Mouse (Mus musculus) small intestine, adult 2 months (tissue): ENCODE measurements around the gene Synj1.

Experiments
- CTCF ChIP-seq: fragments of 200-500 bp; IDR thresholded peaks from 2 replicates; pipeline ENCODE4 v1.5.1; 2012; ENCODE audit warnings: low read depth, mild to moderate bottlenecking, control low read depth, inconsistent platforms, low read length, moderate library complexity, mixed read lengths; ENCODE audit not compliant: insufficient replicate concordance, insufficient read length; ENCODE audit errors: extremely low read depth
- POLR2A ChIP-seq: fragments of 200-500 bp; IDR thresholded peaks from 2 replicates; pipeline ENCODE4 v1.6.1; 2012; ENCODE audit warnings: low read depth, mild to moderate bottlenecking, control low read depth, inconsistent platforms, low read length, moderate library complexity

DNA sequence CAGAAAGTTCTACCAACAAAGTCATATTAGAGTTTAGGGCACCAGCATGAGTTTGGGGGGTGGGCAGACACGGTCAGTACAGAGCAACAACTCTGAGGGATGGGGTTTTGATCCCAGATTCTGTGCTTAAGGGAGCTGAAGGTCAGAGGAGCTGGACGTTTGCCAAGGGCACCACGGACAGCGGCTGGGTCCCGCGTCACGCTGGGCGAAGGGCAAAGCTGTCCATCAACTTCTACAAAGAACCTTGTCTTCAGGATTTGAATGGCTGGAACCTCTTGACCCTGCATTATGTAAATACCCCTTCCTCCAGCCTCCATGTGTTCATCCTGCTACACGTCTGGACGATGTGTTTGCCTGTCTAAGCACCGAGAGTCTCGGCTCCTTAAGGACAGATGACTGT, 111.6 kb downstream of the Synj1 start:
- no peak for TF ChIP-seq CTCF
- TF ChIP-seq POLR2A: no peak
